Comparison of ENCODE assay signal across 8 mouse cellular contexts in genomic region chr4:46137629-46138286, GRCm38 (mm10). TPM values are rescaled to one million over a fixed set of nuclear protein-coding genes. Genes with fewer than 3 reads are reported as not detected.
DNase-seq lines count a peak whose midpoint lies in the region; ATAC-seq and TF ChIP-seq lines count a peak whose summit lies in the region.

No protein-coding gene starts in this region.

- no peak for TF ChIP-seq POLR2A in myocyte (IDR thresholded peaks at IDR 0.05; ENCODE audit: insufficient read length, low read depth)

- peaks cover 23% of the 10 kb centered on the region for H3K36me3 ChIP-seq in heart, embryonic 12.5 days
- H3K36me3 ChIP-seq in G1E (replicated peaks) (peaks cover 51% of the 10 kb centered on the region), myocyte (ENCODE audit: control insufficient read depth, insufficient read depth) (peaks cover 12% of the 10 kb centered on the region)
- H3K36me3 ChIP-seq in forebrain, embryonic 11.5 days (ENCODE audit: control insufficient read depth, insufficient read depth, low read length) = no peaks in the 10 kb centered on the region; the same call in 1 of the 2 replicates
- peaks cover 5% of the 10 kb centered on the region for H3K36me3 ChIP-seq in limb, embryonic 11.5 days (ENCODE audit: control insufficient read depth, insufficient read depth, low read length)

- TF ChIP-seq CTCF in G1E (IDR thresholded peaks at IDR 0.05; ENCODE audit: low read depth, low read length) = no peak

- no peaks in the 10 kb centered on the region for H3K27me3 ChIP-seq in heart, embryonic 12.5 days (replicated peaks)
- H3K27me3 ChIP-seq in G1E (ENCODE audit: insufficient read depth, low read length) = no peaks in the 10 kb centered on the region
- H3K27me3 ChIP-seq in forebrain, embryonic 11.5 days (ENCODE audit: control insufficient read depth, insufficient read depth, low read length) = no peaks in the 10 kb centered on the region
- H3K27me3 ChIP-seq in limb, embryonic 11.5 days (ENCODE audit: control insufficient read depth, insufficient read depth, low read length) = no peaks in the 10 kb centered on the region
- no peaks in the 10 kb centered on the region for H3K27me3 ChIP-seq in myocyte (ENCODE audit: control insufficient read depth, insufficient read depth, insufficient read length)

- H3K4me1 ChIP-seq in heart, embryonic 12.5 days (replicated peaks) = peaks cover 22% of the 10 kb centered on the region
- peaks cover 32% of the 10 kb centered on the region for H3K4me1 ChIP-seq in G1E (ENCODE audit: insufficient read depth, low read depth, low read length)
- H3K4me1 ChIP-seq in forebrain, embryonic 11.5 days (replicated peaks; ENCODE audit: control insufficient read depth, insufficient read depth, low read length) = peaks cover 5% of the 10 kb centered on the region
- peaks cover 10% of the 10 kb centered on the region for H3K4me1 ChIP-seq in limb, embryonic 11.5 days (ENCODE audit: control insufficient read depth, insufficient read depth, low read length)

- no peak for DNase-seq in heart, postnatal 14 days
- DNase-seq in G1E (ENCODE audit: low spot score) = peak; percentile 33
- no peak for DNase-seq in forebrain, embryonic 11.5 days (ENCODE audit: low spot score)
- peak; percentile 45 for DNase-seq in limb, embryonic 11.5 days (ENCODE audit: low spot score)
- no peak for DNase-seq in adrenal gland, adult 2 months
- no peak for DNase-seq in spleen, adult 18-20 months

- H3K27ac ChIP-seq in heart, embryonic 12.5 days (ENCODE audit: poor library complexity, severe bottlenecking) = peak overlapping the region; percentile 100
- peak overlapping the region; percentile 98 for H3K27ac ChIP-seq in forebrain, embryonic 11.5 days (ENCODE audit: low read depth, low read length)
- H3K27ac ChIP-seq in limb, embryonic 11.5 days (replicated peaks; ENCODE audit: low read depth, low read length) = peak overlapping the region; percentile 98

- peak overlapping the region; percentile 98 for H3K4me3 ChIP-seq in heart, embryonic 12.5 days
- H3K4me3 ChIP-seq in G1E (ENCODE audit: low read depth, low read length) (peak overlapping the region; percentile 96), myocyte (peak overlapping the region; percentile 91)
- peak overlapping the region; percentile 92 for H3K4me3 ChIP-seq in forebrain, embryonic 11.5 days (ENCODE audit: low read depth, low read length)
- peak overlapping the region; percentile 95 for H3K4me3 ChIP-seq in limb, embryonic 11.5 days (ENCODE audit: low read depth, low read length)

- WGBS in heart, embryonic 12.5 days = 6% methylated on average over 17 of the region's 17 CpGs
- WGBS in forebrain, embryonic 11.5 days = 7% methylated on average over 17 of the region's 17 CpGs
- 8% methylated on average over 17 of the region's 17 CpGs for WGBS in limb, embryonic 11.5 days

- peak overlapping the region; percentile 95 for H3K4me2 ChIP-seq in heart, embryonic 12.5 days
- H3K4me2 ChIP-seq in forebrain, embryonic 11.5 days (ENCODE audit: low read depth, low read length, severe bottlenecking) = peak overlapping the region; percentile 81
- peak overlapping the region; percentile 49 for H3K4me2 ChIP-seq in limb, embryonic 11.5 days (ENCODE audit: low read depth, severe bottlenecking)
- peak overlapping the region; percentile 70 for H3K4me2 ChIP-seq in myocyte (ENCODE audit: low read depth)

- peak overlapping the region; percentile 68 for H3ac ChIP-seq in myocyte (ENCODE audit: control insufficient read depth, insufficient read length)

- intact Hi-C loops in heart, postnatal 14 days (cut with DNase I) = no loop called here

- peak overlapping the region; percentile 97 for H3K9ac ChIP-seq in heart, embryonic 12.5 days
- peak overlapping the region; percentile 96 for H3K9ac ChIP-seq in forebrain, embryonic 11.5 days (ENCODE audit: low read length)
- peak overlapping the region; percentile 94 for H3K9ac ChIP-seq in limb, embryonic 11.5 days (ENCODE audit: low read length)

- peaks cover 61% of the 10 kb centered on the region for H3K79me2 ChIP-seq in myocyte (ENCODE audit: control insufficient read depth, insufficient read depth)

- peak; percentile 62 for ATAC-seq in heart, embryonic 12.5 days (ENCODE audit: insufficient number of reproducible peaks, low FRiP score)
- ATAC-seq in G1E (ENCODE audit: extremely low read depth, insufficient number of reproducible peaks, low FRiP score, poor library complexity, severe bottlenecking) = peak; percentile 36; the same call in 1 of the 2 replicates
- peak; percentile 83 for ATAC-seq in forebrain, embryonic 11.5 days (replicated peaks; ENCODE audit: low FRiP score)
- ATAC-seq in limb, embryonic 11.5 days (ENCODE audit: insufficient number of reproducible peaks, low FRiP score, low TSS enrichment, low read depth) = peak; percentile 80

- H3K9me3 ChIP-seq in heart, embryonic 12.5 days (replicated peaks) = no peaks in the 10 kb centered on the region
- no peaks in the 10 kb centered on the region for H3K9me3 ChIP-seq in G1E (replicated peaks)
- no peaks in the 10 kb centered on the region for H3K9me3 ChIP-seq in forebrain, embryonic 11.5 days (ENCODE audit: control insufficient read depth, low read length)
- H3K9me3 ChIP-seq in limb, embryonic 11.5 days (ENCODE audit: control insufficient read depth, low read length) = no peaks in the 10 kb centered on the region

TF ChIP-seq in myocyte, 11 proteins besides CTCF, POLR2A, EP300 and RAD21:
- TF ChIP-seq POLR2AphosphoS2 (IDR thresholded peaks at IDR 0.05; ENCODE audit: insufficient read length, low read depth) = no peak
- TF ChIP-seq TCF12 (IDR thresholded peaks at IDR 0.05; ENCODE audit: insufficient read depth, poor library complexity, severe bottlenecking) = no peak
- TF ChIP-seq USF1 (IDR thresholded peaks at IDR 0.05; ENCODE audit: low read depth) = no peak
- no peak for TF ChIP-seq MYOD1 (IDR thresholded peaks at IDR 0.05; ENCODE audit: control insufficient read depth in 1 of 3, insufficient read length in 2 of 3, low read depth in 2 of 3)
- TF ChIP-seq MAX (IDR thresholded peaks at IDR 0.05; ENCODE audit: low read depth) = no peak
- TF ChIP-seq TCF3 (IDR thresholded peaks at IDR 0.05; ENCODE audit: insufficient read length, low read depth) = no peak
- TF ChIP-seq E2F4 (IDR thresholded peaks at IDR 0.05; ENCODE audit: insufficient read depth) = no peak
- TF ChIP-seq CEBPB (IDR thresholded peaks at IDR 0.05; ENCODE audit: insufficient read depth, poor library complexity, severe bottlenecking) = no peak
- TF ChIP-seq SRF (IDR thresholded peaks at IDR 0.05; ENCODE audit: control insufficient read depth, insufficient read length, low read depth) = no peak
- no peak for TF ChIP-seq MYOG (IDR thresholded peaks at IDR 0.05; ENCODE audit: control insufficient read depth in 1 of 3, insufficient read depth in 1 of 3, insufficient read length in 2 of 3, low read depth in 2 of 3)
- TF ChIP-seq REST (IDR thresholded peaks at IDR 0.05; ENCODE audit: insufficient read depth, insufficient read length) = no peak

RNA-seq across cellular contexts. Expression of gene Ncbp1, which starts 0.7 kb away (rescaled TPM):
- 54.4 and 55.5 TPM in 2 replicates for polyA plus RNA-seq in heart, embryonic 12.5 days (2016; fragmentation: Nextera tagmentation; extraction: Ambion mirVana)
- 10 to 100 TPM; 21.4 to 24.3 TPM for total RNA-seq in heart, postnatal 14 days (2021)
- total RNA-seq in G1E (2014; fragmentation: Nextera tagmentation) (103 and 109 TPM in 2 replicates), G1E (2017) (119 and 130 TPM in 2 replicates)
- polyA plus RNA-seq in G1E (2012) (12.2 and 17.6 TPM in 2 replicates), myocyte (2012; fragmentation: generic; extraction: Trizol) (62.0 TPM)
- polyA plus RNA-seq in forebrain, embryonic 11.5 days (2014; fragmentation: Nextera tagmentation; extraction: Ambion mirVana) = 147 TPM in 2 replicates
- 129 and 135 TPM in 2 replicates for polyA plus RNA-seq in limb, embryonic 11.5 days (2014; fragmentation: Nextera tagmentation; extraction: Ambion mirVana)
- total RNA-seq in adrenal gland, adult 2 months (2021) = 10 to 100 TPM; 47.4 to 59.2 TPM
- 8.8 and 11.2 TPM in 2 replicates for polyA plus RNA-seq in adrenal gland, adult 2 months (2012; rRNA removed)

RNA-seq across cellular contexts. Expression of gene Tstd2, which starts 0.7 kb away (rescaled TPM):
- 34.2 and 34.9 TPM in 2 replicates for polyA plus RNA-seq in heart, embryonic 12.5 days (2016; fragmentation: Nextera tagmentation; extraction: Ambion mirVana)
- 10 to 100 TPM; 14.1 to 14.9 TPM for total RNA-seq in heart, postnatal 14 days (2021)
- total RNA-seq in G1E (2014; fragmentation: Nextera tagmentation) (54.6 and 57.9 TPM in 2 replicates), G1E (2017) (48.2 and 51.5 TPM in 2 replicates)
- polyA plus RNA-seq in G1E (2012) (10.5 and 15.8 TPM in 2 replicates), myocyte (2012; fragmentation: generic; extraction: Trizol) (14.9 TPM)
- polyA plus RNA-seq in forebrain, embryonic 11.5 days (2014; fragmentation: Nextera tagmentation; extraction: Ambion mirVana) = 45.7 and 53.8 TPM in 2 replicates
- 45.1 and 55.1 TPM in 2 replicates for polyA plus RNA-seq in limb, embryonic 11.5 days (2014; fragmentation: Nextera tagmentation; extraction: Ambion mirVana)
- total RNA-seq in adrenal gland, adult 2 months (2021) = 10 to 100 TPM; 21.0 to 29.8 TPM
- polyA plus RNA-seq in adrenal gland, adult 2 months (2012; rRNA removed) = 10.7 and 13.4 TPM in 2 replicates

RNA-seq across cellular contexts. Expression of gene Xpa, which starts 58.4 kb away (rescaled TPM):
- polyA plus RNA-seq in heart, embryonic 12.5 days (2016; fragmentation: Nextera tagmentation; extraction: Ambion mirVana) = 15.4 and 15.9 TPM in 2 replicates
- total RNA-seq in heart, postnatal 14 days (2021) = 1 to 10 TPM; 6.5 to 9.2 TPM
- total RNA-seq in G1E (2014; fragmentation: Nextera tagmentation) (21.1 and 26.7 TPM in 2 replicates), G1E (2017) (14.5 and 17.9 TPM in 2 replicates)
- polyA plus RNA-seq in G1E (2012) (17.2 and 17.6 TPM in 2 replicates), myocyte (2012; fragmentation: generic; extraction: Trizol) (19.7 TPM)
- 27.1 and 27.7 TPM in 2 replicates for polyA plus RNA-seq in forebrain, embryonic 11.5 days (2014; fragmentation: Nextera tagmentation; extraction: Ambion mirVana)
- 26.1 and 27.3 TPM in 2 replicates for polyA plus RNA-seq in limb, embryonic 11.5 days (2014; fragmentation: Nextera tagmentation; extraction: Ambion mirVana)
- 10 to 100 TPM; 17.2 to 20.3 TPM for total RNA-seq in adrenal gland, adult 2 months (2021)
- polyA plus RNA-seq in adrenal gland, adult 2 months (2012; rRNA removed) = 19.9 and 24.0 TPM in 2 replicates

Comparison
In these comparisons a context has a peak if more than half of its experiments do, and no peak if none do; other contexts are left out.
1. DNase-seq: peak in G1E (single experiment) and limb, embryonic 11.5 days (single experiment); none in heart, postnatal 14 days (0 of 2), forebrain, embryonic 11.5 days (single experiment), adrenal gland, adult 2 months (single experiment) and spleen, adult 18-20 months (0 of 2).
2. Peak in every context shown above with its lines, with median percentiles within 50 percentile points of each other: ATAC-seq, H3K27ac ChIP-seq, H3K4me2 ChIP-seq, H3K4me3 ChIP-seq and H3K9ac ChIP-seq.